Mouse (Mus musculus) 3134 (cell line): ENCODE measurements around the gene Ints14.
"Not testable (repeated sequence)": the region's sequence is repeated elsewhere in the genome, so short reads cannot be mapped to it uniquely, and the experiment has no call there.

Source experiments
- DNase-seq: peaks from one replicate; pipeline ENCODE4 v3.0.0-alpha.2; 2011; ENCODE audit warnings: low spot score; ENCODE audit not compliant: insufficient read length; ENCODE audit errors: extremely low read depth

The Ints14 gene

GRCm38 (mm10) chr9:65017896-65018295 is 57.2 kb downstream of the Ints14 start:
- no peak for DNase-seq

GRCm38 (mm10) chr9:65018588-65019121 is 58.0 kb downstream of the Ints14 start:
- DNase-seq = no peak

- DNase-seq = no peak
Measured at GRCm38 (mm10) chr9:65019146-65019545, 58.4 kb downstream of the Ints14 start.

- DNase-seq = no peak
Measured at GRCm38 (mm10) chr9:65020128-65020527, 59.4 kb downstream of the Ints14 start.

- peak; percentile 87 for DNase-seq
Measured at GRCm38 (mm10) chr9:65020991-65021886, 60.5 kb downstream of the Ints14 start, which contains the start of gene Hacd3. Hacd3 (minus strand) TSS chr9:65021693.

- DNase-seq = no peak
Measured at GRCm38 (mm10) chr9:65021887-65022579, 61.3 kb downstream of the Ints14 start.

- no peak for DNase-seq
Measured at GRCm38 (mm10) chr9:65022580-65023135, 62.0 kb downstream of the Ints14 start.

- no peak for DNase-seq
Measured at GRCm38 (mm10) chr9:65023447-65023846, 62.7 kb downstream of the Ints14 start.

- no peak for DNase-seq
Measured at GRCm38 (mm10) chr9:65027241-65027640, 66.5 kb downstream of the Ints14 start.

- no peak for DNase-seq
Measured at GRCm38 (mm10) chr9:65028313-65028712, 67.6 kb downstream of the Ints14 start.

GRCm38 (mm10) chr9:65031355-65031754 is 70.7 kb downstream of the Ints14 start:
- DNase-seq = not testable (repeated sequence)

GRCm38 (mm10) chr9:65031894-65032268 is 71.2 kb downstream of the Ints14 start:
- no peak for DNase-seq

- DNase-seq = peak; percentile 95
Measured at GRCm38 (mm10) chr9:65032269-65033108, 71.8 kb downstream of the Ints14 start, which contains the start of gene Dpp8. Dpp8 (plus strand) TSS chr9:65032414.

GRCm38 (mm10) chr9:65036456-65036855 is 75.8 kb downstream of the Ints14 start:
- DNase-seq = no peak
